Mouse (Mus musculus): ENCODE data around the gene Atl2.

Atl2 gene

DNA sequence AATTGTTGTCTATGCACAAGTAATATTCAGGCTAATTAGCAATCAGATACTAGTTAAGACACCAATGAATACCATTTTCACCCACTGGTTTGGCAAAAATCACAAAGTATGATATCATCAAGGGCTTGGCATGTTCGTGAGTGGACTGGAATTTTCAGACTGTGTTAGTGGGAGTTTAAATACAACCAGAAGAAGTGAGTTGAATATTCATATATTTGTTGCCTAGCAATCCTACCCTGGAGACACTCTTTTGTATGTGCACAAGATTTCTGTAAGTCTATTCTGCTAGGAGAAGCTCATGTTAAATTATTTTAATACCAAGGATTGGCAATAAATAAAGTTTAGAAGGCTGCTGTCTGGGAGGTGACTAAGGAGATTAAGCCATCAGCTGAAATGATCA, 71.5 kb downstream of the Atl2 start:
- no peak for DNase-seq (ENCODE audit: low spot score in 2 of 2)

- DNase-seq (ENCODE audit: low spot score in 2 of 2) = no peak
Measured at GRCm38 (mm10) chr17:79818884-79819283, 77.0 kb downstream of the Atl2 start.

GRCm38 (mm10) chr17:79817995-79818394, 77.9 kb downstream of the Atl2 start:
- DNase-seq (ENCODE audit: low spot score in 2 of 2) = no peak

DNA sequence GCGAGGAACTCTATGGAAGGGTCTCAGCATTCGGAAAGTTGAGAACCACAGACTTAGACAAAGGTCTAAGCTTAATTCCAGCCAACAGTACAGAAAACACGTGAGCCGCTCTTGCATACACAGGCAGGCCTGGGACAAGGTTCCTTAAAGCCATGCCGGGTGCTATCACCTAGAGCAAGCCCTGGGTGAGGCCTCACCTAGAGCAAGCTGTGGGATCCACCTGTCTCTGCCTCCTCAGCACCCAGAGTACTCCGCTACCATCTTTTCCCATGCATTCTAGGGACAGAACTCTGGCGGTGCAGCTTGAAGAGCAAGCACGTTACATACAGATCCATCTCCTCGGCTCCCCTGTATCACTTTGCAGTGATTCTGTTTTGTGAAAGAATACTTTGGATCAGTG, 78.4 kb downstream of the Atl2 start:
- no peak for DNase-seq (ENCODE audit: low spot score in 2 of 2)

DNA sequence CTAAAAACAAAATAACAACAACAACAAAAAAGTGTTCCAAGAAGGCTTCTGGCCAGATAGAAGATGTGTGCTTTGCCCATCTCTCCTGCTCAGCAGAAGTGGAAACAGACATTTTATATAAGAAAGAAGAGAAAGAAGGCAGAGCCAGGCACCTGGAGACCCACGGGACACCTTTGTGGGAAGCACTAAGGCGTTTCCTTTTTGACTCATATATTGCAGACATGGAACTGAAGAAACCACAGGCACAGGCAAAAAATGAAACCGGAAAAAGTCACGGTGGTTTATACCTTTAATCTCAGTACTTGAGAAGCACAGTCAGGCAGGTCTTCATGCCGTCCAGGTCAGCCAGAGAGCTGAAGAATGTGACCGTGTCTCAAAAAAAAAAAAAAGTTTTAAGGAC, 79.0 kb downstream of the Atl2 start:
- no peak for DNase-seq (ENCODE audit: low spot score in 2 of 2)

DNA sequence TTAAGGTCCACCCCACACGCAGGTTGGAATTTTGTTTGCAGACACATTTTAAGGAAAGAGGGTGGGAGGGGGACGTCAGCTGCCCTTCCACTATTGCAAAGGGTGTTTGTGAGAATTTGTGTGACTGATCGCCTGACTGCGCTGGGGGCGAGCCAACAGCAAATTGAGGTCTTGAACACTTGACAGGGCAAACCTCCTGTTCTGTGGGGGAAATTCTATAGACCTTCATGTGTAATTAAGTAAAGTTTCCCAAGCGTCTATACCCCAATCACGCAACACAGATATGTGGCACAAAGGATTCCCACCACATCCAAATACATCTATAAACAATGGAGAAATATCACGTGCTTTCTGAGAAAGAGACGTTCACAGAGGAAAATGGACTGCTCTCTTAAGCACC, 85.5 kb downstream of the Atl2 start:
- no peak for DNase-seq (ENCODE audit: low spot score in 2 of 2)

GRCm38 (mm10) chr17:79809491-79810316, 86.2 kb downstream of the Atl2 start:
- DNase-seq (ENCODE audit: low spot score in 2 of 2) = no peak

- DNase-seq (ENCODE audit: low spot score in 2 of 2) = no peak
Measured at GRCm38 (mm10) chr17:79807237-79807930, 88.5 kb downstream of the Atl2 start.

DNA sequence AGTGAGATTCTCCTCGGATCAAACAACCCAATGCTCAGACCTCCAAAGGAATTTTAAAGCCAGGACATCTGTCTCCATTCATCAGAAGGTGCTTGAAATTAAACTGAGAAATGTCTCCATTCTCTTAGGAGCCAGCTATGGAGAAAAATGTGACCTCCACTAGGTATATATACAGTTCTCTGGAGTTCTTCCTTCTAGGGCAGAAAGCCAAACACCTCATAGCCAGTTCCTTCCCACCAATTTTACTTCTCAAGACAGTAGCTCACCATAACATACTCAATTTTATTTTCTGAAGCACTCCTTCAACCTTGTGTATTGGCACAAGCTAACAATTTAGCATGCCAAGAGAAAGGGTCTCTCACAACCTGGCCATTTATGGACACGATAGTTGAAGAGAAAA, 91.2 kb downstream of the Atl2 start:
- no peak for DNase-seq (ENCODE audit: low spot score in 2 of 2)

- no peak for DNase-seq (ENCODE audit: low spot score in 2 of 2)
Measured at GRCm38 (mm10) chr17:79802056-79802455, 93.9 kb downstream of the Atl2 start.

DNA sequence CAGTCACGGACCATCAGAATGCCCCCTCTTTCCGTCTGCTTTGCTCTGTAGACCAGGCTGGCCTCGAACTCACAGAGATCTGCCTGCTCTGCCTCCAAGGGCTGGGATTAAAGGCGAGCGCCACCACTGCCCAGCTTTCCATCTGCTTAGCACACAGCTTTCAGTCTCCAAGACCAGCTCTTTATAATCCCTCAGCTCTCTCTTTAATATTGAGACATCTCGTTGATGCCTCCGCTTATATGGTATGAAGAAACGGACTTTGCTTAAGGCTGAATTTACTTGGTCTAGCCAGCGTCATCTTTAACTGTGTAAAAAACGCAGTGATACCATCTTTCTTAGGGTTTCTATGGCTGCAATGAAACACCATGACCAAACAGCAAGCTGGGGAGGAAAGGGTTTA, 97.1 kb downstream of the Atl2 start:
- DNase-seq (ENCODE audit: low spot score in 2 of 2) = no peak
